Mouse (Mus musculus): ENCODE results near the gene D6Wsu163e. TPM values are rescaled to one million over a fixed set of nuclear protein-coding genes. Genes with fewer than 3 reads are reported as not detected.

D6Wsu163e gene
- polyA plus RNA-seq (2015; fragmentation: Nextera tagmentation; extraction: Ambion mirVana), result 14.2 TPM in 2 replicates

- Histone ChIP-seq H3K27ac (replicated peaks) (peak within 1 kb of the TSS; percentile 86), H3K27me3 (no peaks in the 10 kb centered on the region), H3K36me3 (replicated peaks) (peaks cover 29% of the 10 kb centered on the region), H3K4me1 (replicated peaks) (peaks cover 36% of the 10 kb centered on the region), H3K4me2 (peak within 1 kb of the TSS; percentile 88), H3K4me3 (replicated peaks) (peak within 1 kb of the TSS; percentile 92), H3K9me3 (replicated peaks) (no peaks in the 10 kb centered on the region), H3K9ac (peak within 1 kb of the TSS; percentile 89)
- under 1% methylated on average over 33 of the region's 33 CpGs for WGBS (ENCODE audit: insufficient replicate concordance)
- peak; percentile 98 for ATAC-seq (ENCODE audit: insufficient read depth)
These were observed at the start of gene D6Wsu163e, which contains the start of gene Rad51ap1 for GRCm38 (mm10) chr6:126939487-126940171. TSS of gene D6Wsu163e (plus strand) at chr6:126939962. TSS of gene Rad51ap1 (minus strand) at chr6:126939587.

- 60% methylated on average over 4 of the region's 5 CpGs for WGBS (ENCODE audit: insufficient replicate concordance)
- ATAC-seq (ENCODE audit: insufficient read depth), result no peak
- Histone ChIP-seq H3K36me3 (replicated peaks) (no peaks in the 10 kb centered on the region), H3K27me3 (no peaks in the 10 kb centered on the region), H3K27ac (replicated peaks) (no peak overlapping the region), H3K9me3 (replicated peaks) (no peaks in the 10 kb centered on the region), H3K4me2 (no peak overlapping the region), H3K9ac (no peak overlapping the region), H3K4me3 (replicated peaks) (no peak overlapping the region), H3K4me1 (replicated peaks) (no peaks in the 10 kb centered on the region)
These were observed 32.4 kb upstream of the D6Wsu163e start for GRCm38 (mm10) chr6:126907378-126907777.

- 40% methylated on average over 3 of the region's 3 CpGs for WGBS (ENCODE audit: insufficient replicate concordance)
These were observed 31.9 kb upstream of the D6Wsu163e start for GRCm38 (mm10) chr6:126907876-126908275.

GRCm38 (mm10) chr6:126910727-126911126 lies 29.0 kb upstream of the D6Wsu163e start:
- H3K4me1 ChIP-seq (replicated peaks), result no peaks in the 10 kb centered on the region
- no peak overlapping the region for H3K27ac ChIP-seq (replicated peaks)
- ATAC-seq (ENCODE audit: insufficient read depth), result no peak
- H3K36me3 ChIP-seq (replicated peaks), result no peaks in the 10 kb centered on the region
- H3K4me2 ChIP-seq, result no peak overlapping the region
- no peak overlapping the region for H3K4me3 ChIP-seq (replicated peaks)
- 43% methylated on average over 4 of the region's 4 CpGs for WGBS (ENCODE audit: insufficient replicate concordance)
- no peaks in the 10 kb centered on the region for H3K9me3 ChIP-seq (replicated peaks)
- H3K9ac ChIP-seq, result no peak overlapping the region
- H3K27me3 ChIP-seq, result no peaks in the 10 kb centered on the region

More at GRCm38 (mm10) chr6:126907876-126908275, 31.9 kb upstream of the D6Wsu163e start:
- Histone ChIP-seq H3K4me2 (no peak overlapping the region), H3K9me3 (replicated peaks) (no peaks in the 10 kb centered on the region), H3K36me3 (replicated peaks) (no peaks in the 10 kb centered on the region), H3K4me1 (replicated peaks) (no peaks in the 10 kb centered on the region), H3K4me3 (replicated peaks) (no peak overlapping the region), H3K27ac (replicated peaks) (no peak overlapping the region), H3K27me3 (no peaks in the 10 kb centered on the region), H3K9ac (no peak overlapping the region)
- no peak for ATAC-seq (ENCODE audit: insufficient read depth)

GRCm38 (mm10) chr6:126914928-126915327 lies 24.8 kb upstream of the D6Wsu163e start:
- WGBS (ENCODE audit: insufficient replicate concordance), result 64% methylated on average over 5 of the region's 5 CpGs

GRCm38 (mm10) chr6:126921111-126921881 lies 18.5 kb upstream of the D6Wsu163e start, which contains the start of gene Dyrk4:
TSS of gene Dyrk4 (minus strand) at chr6:126921839.
- Histone ChIP-seq H3K4me1 (replicated peaks) (no peaks in the 10 kb centered on the region), H3K4me2 (peak within 1 kb of the TSS; percentile 14; the same call in 1 of the 2 replicates), H3K36me3 (replicated peaks) (peaks cover 49% of the 10 kb centered on the region), H3K9ac (no peak within 1 kb of the TSS), H3K27ac (replicated peaks) (no peak within 1 kb of the TSS), H3K4me3 (replicated peaks) (no peak within 1 kb of the TSS), H3K27me3 (no peaks in the 10 kb centered on the region), H3K9me3 (replicated peaks) (no peaks in the 10 kb centered on the region)
- WGBS (ENCODE audit: insufficient replicate concordance), result 22% methylated on average over 21 of the region's 21 CpGs
- ATAC-seq (ENCODE audit: insufficient read depth), result no peak; the same call in 1 of the 2 replicates

More at GRCm38 (mm10) chr6:126914928-126915327, 24.8 kb upstream of the D6Wsu163e start:
- no peaks in the 10 kb centered on the region for H3K4me1 ChIP-seq (replicated peaks)
- no peak overlapping the region for H3K9ac ChIP-seq
- no peak for ATAC-seq (ENCODE audit: insufficient read depth)
- no peak overlapping the region for H3K27ac ChIP-seq (replicated peaks)
- no peak overlapping the region for H3K4me2 ChIP-seq
- no peaks in the 10 kb centered on the region for H3K27me3 ChIP-seq
- no peak overlapping the region for H3K4me3 ChIP-seq (replicated peaks)
- H3K36me3 ChIP-seq (replicated peaks), result no peaks in the 10 kb centered on the region
- H3K9me3 ChIP-seq (replicated peaks), result no peaks in the 10 kb centered on the region

- no peaks in the 10 kb centered on the region for H3K27me3 ChIP-seq
- no peak for ATAC-seq (ENCODE audit: insufficient read depth)
- H3K4me2 ChIP-seq, result no peak overlapping the region
- no peak overlapping the region for H3K9ac ChIP-seq
- H3K9me3 ChIP-seq (replicated peaks), result no peaks in the 10 kb centered on the region
- no peak overlapping the region for H3K4me3 ChIP-seq (replicated peaks)
- WGBS (ENCODE audit: insufficient replicate concordance), result 74% methylated on average over 2 of the region's 2 CpGs
- H3K4me1 ChIP-seq (replicated peaks), result peaks cover 8% of the 10 kb centered on the region
- H3K27ac ChIP-seq (replicated peaks), result no peak overlapping the region
- H3K36me3 ChIP-seq (replicated peaks), result peaks cover 73% of the 10 kb centered on the region
These were observed 6.9 kb upstream of the D6Wsu163e start for GRCm38 (mm10) chr6:126932896-126933295.

- Histone ChIP-seq H3K27ac (replicated peaks) (0 out of 2 replicates have a peak overlapping the region, but pooled peaks have one; percentile 86), H3K27me3 (no peaks in the 10 kb centered on the region), H3K9ac (peak overlapping the region; percentile 89), H3K9me3 (replicated peaks) (no peaks in the 10 kb centered on the region), H3K4me1 (replicated peaks) (peaks cover 36% of the 10 kb centered on the region), H3K4me3 (replicated peaks) (peak overlapping the region; percentile 92), H3K36me3 (replicated peaks) (peaks cover 31% of the 10 kb centered on the region), H3K4me2 (peak overlapping the region; percentile 88)
- ATAC-seq (ENCODE audit: insufficient read depth), result no peak
- 55% methylated on average over 2 of the region's 2 CpGs for WGBS (ENCODE audit: insufficient replicate concordance)
These were observed 1.7 kb upstream of the D6Wsu163e start for GRCm38 (mm10) chr6:126938047-126938446.

- peak overlapping the region; percentile 86 for H3K27ac ChIP-seq (replicated peaks)
- H3K4me2 ChIP-seq, result peak overlapping the region; percentile 88
- H3K9ac ChIP-seq, result peak overlapping the region; percentile 89
- H3K27me3 ChIP-seq, result no peaks in the 10 kb centered on the region
- peaks cover 36% of the 10 kb centered on the region for H3K4me1 ChIP-seq (replicated peaks)
- no peak for ATAC-seq (ENCODE audit: insufficient read depth)
- H3K9me3 ChIP-seq (replicated peaks), result no peaks in the 10 kb centered on the region
- WGBS (ENCODE audit: insufficient replicate concordance), result under 1% methylated on average over 31 of the region's 31 CpGs
- peaks cover 29% of the 10 kb centered on the region for H3K36me3 ChIP-seq (replicated peaks)
- H3K4me3 ChIP-seq (replicated peaks), result peak overlapping the region; percentile 92
These were observed 792 bp upstream of the D6Wsu163e start for GRCm38 (mm10) chr6:126938853-126939486.

- no peak for ATAC-seq (ENCODE audit: insufficient read depth)
- H3K36me3 ChIP-seq (replicated peaks), result peaks cover 32% of the 10 kb centered on the region
- H3K27ac ChIP-seq (replicated peaks), result peak overlapping the region; percentile 77
- H3K9me3 ChIP-seq (replicated peaks), result no peaks in the 10 kb centered on the region
- peak overlapping the region; percentile 92 for H3K4me3 ChIP-seq (replicated peaks)
- peak overlapping the region; percentile 65 for H3K9ac ChIP-seq
- 4% methylated on average over 5 of the region's 5 CpGs for WGBS (ENCODE audit: insufficient replicate concordance)
- peaks cover 36% of the 10 kb centered on the region for H3K4me1 ChIP-seq (replicated peaks)
- peak overlapping the region; percentile 88 for H3K4me2 ChIP-seq
- no peaks in the 10 kb centered on the region for H3K27me3 ChIP-seq
These were observed 689 bp downstream of the D6Wsu163e start for GRCm38 (mm10) chr6:126940451-126940850.

- WGBS (ENCODE audit: insufficient replicate concordance), result 75% methylated on average over 4 of the region's 4 CpGs
- no peak overlapping the region for H3K9ac ChIP-seq
- H3K27me3 ChIP-seq, result no peaks in the 10 kb centered on the region
- H3K9me3 ChIP-seq (replicated peaks), result no peaks in the 10 kb centered on the region
- peaks cover 74% of the 10 kb centered on the region for H3K36me3 ChIP-seq (replicated peaks)
- H3K4me2 ChIP-seq, result no peak overlapping the region
- no peak overlapping the region for H3K4me3 ChIP-seq (replicated peaks)
- no peak overlapping the region for H3K27ac ChIP-seq (replicated peaks)
- no peaks in the 10 kb centered on the region for H3K4me1 ChIP-seq (replicated peaks)
- no peak for ATAC-seq (ENCODE audit: insufficient read depth)
These were observed 8.6 kb downstream of the D6Wsu163e start for GRCm38 (mm10) chr6:126948336-126948735.

Measured in liver, embryonic 15.5 days (tissue).